Mouse (Mus musculus) bone marrow, adult 2 months (tissue): ENCODE measurements around the gene Egr4. TPM values are rescaled to one million over a fixed set of nuclear protein-coding genes. Genes with fewer than 3 reads are reported as not detected.

Experiments used
- H3K27ac ChIP-seq: fragments of 200-500 bp; 2 replicates; pipeline ENCODE4 v1.5.1; 2012; ENCODE audit warnings: low read depth, mild to moderate bottlenecking, control low read depth, inconsistent platforms, low read length; ENCODE audit not compliant: control insufficient read depth, poor library complexity, insufficient read depth
- H3K4me1 ChIP-seq: fragments of 200-500 bp; 2 replicates; pipeline ENCODE4 v1.6.1; 2011; ENCODE audit warnings: low read length; ENCODE audit not compliant: control insufficient read depth, insufficient read depth
- H3K4me3 ChIP-seq: fragments of 200-500 bp; replicated peaks from 2 replicates; pipeline ENCODE3; 2011; ENCODE audit warnings: mild to moderate bottlenecking, low read depth, low read length, control low read depth; ENCODE audit not compliant: control insufficient read depth
- CTCF ChIP-seq: fragments of 200-500 bp; IDR thresholded peaks from 2 replicates; pipeline ENCODE4 v1.5.1; 2011; ENCODE audit warnings: low read length, control low read depth; ENCODE audit not compliant: control insufficient read depth, insufficient read depth
- POLR2A ChIP-seq: fragments of 200-500 bp; IDR thresholded peaks from 2 replicates; pipeline ENCODE4 v1.6.1; 2011; ENCODE audit warnings: low read depth, mild to moderate bottlenecking, control low read depth, low read length, borderline replicate concordance; ENCODE audit not compliant: control insufficient read depth
- WGBS: fragments of 180-500 bp; shearing (Covaris S2); methylation state at CpG from one replicate; pipeline ENCODE4 v1.1.7; 2018; 5-methylcytosine and 5-hydroxymethylcytosine counted together
- polyA plus RNA-seq: library from polyadenylated mRNA; stranded (reverse); fragments of >200 nt; gene quantifications from 2 replicates; pipeline ENCODE4 v1.2.4, GENCODE M21; 2011; ENCODE audit warnings: low replicate concordance; ENCODE audit not compliant: missing spikeins, insufficient read depth, insufficient read length

Gene Egr4
- polyA plus RNA-seq, 1 experiment = not detected

GRCm38 (mm10) chr6:85485738-85486137, 27.7 kb downstream of the Egr4 start:
- Histone ChIP-seq H3K4me1 (no peaks in the 10 kb centered on the region), H3K27ac (no peak overlapping the region), H3K4me3 (no peak overlapping the region)
- TF ChIP-seq CTCF = no peak
- WGBS = 73% methylated on average over 2 of the region's 2 CpGs

- no peak for TF ChIP-seq CTCF
- TF ChIP-seq POLR2A = no peak
- no peaks in the 10 kb centered on the region for H3K4me1 ChIP-seq
- WGBS = 7% methylated on average over 92 of the region's 92 CpGs
- no peak overlapping the region for H3K27ac ChIP-seq
- H3K4me3 ChIP-seq = no peak overlapping the region
These were observed 29.3 kb downstream of the Egr4 start for GRCm38 (mm10) chr6:85483843-85484721.

- H3K4me1 ChIP-seq = no peaks in the 10 kb centered on the region; the same call in 1 of the 2 replicates
- WGBS = 67% methylated on average over 16 of the region's 16 CpGs
- no peak for TF ChIP-seq POLR2A
- TF ChIP-seq CTCF = no peak
These were observed 32.7 kb downstream of the Egr4 start for GRCm38 (mm10) chr6:85480685-85481084.

DNA sequence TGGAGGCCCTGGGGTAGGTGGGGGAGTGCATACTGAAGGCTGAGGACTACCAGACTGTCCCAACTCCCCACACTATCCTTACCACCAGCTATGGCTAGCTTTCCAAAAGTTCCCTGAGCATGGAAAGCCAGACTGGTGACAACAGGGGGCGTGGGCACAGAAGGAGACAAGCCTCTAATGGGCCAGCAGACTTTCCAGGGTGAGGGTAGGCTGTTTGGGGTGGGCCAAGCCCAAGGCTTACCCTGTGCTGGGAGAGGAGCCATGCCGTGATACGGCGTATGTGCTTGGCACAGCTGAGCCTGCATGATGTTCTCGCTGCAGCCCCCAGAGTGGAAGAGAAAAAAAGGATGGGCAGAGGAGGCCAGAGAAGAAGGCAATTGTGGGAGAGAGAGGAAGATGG, 33.4 kb downstream of the Egr4 start:
- WGBS = 76% methylated on average over 5 of the region's 5 CpGs
- Histone ChIP-seq H3K4me3 (no peak overlapping the region), H3K27ac (no peak overlapping the region), H3K4me1 (no peaks in the 10 kb centered on the region; the same call in 1 of the 2 replicates)
- TF ChIP-seq CTCF (no peak), POLR2A (no peak)

More at GRCm38 (mm10) chr6:85480685-85481084, 32.7 kb downstream of the Egr4 start:
- Histone ChIP-seq H3K27ac (no peak overlapping the region), H3K4me3 (no peak overlapping the region)

GRCm38 (mm10) chr6:85478416-85478815, 35.0 kb downstream of the Egr4 start:
- H3K27ac ChIP-seq = no peak overlapping the region
- 48% methylated on average over 14 of the region's 14 CpGs for WGBS
- TF ChIP-seq CTCF (no peak), POLR2A (no peak)
- H3K4me1 ChIP-seq = no peaks in the 10 kb centered on the region; the same call in 1 of the 2 replicates
- no peak overlapping the region for H3K4me3 ChIP-seq

DNA sequence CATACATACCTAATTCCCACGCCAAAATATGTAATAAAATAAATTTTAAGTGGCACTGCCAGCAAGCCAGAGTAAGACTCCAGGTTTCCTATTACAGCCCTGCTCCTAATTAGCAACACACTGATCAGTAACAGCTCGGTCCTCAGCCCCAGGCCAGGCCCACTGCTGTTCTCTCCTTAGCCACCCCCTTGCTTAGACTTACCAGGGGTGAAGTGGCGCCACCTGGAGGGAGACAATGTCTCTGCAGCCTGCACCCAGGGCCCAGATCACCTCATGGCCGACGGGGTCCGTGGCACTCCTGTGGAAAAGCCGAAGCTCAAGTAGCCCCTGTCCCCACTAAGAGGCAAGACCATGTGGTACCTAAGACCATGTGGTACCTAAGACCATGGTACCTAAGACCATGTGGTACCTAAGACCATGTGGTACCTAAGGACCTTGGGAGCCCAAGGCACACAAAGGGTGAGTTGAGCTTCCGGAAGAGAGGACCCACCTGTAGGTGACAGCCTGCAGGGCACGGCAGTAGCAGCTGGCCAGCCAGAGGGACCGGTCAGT, 35.9 kb downstream of the Egr4 start:
- Histone ChIP-seq H3K4me1 (no peaks in the 10 kb centered on the region; the same call in 1 of the 2 replicates), H3K4me3 (no peak overlapping the region), H3K27ac (no peak overlapping the region)
- 39% methylated on average over 10 of the region's 10 CpGs for WGBS
- TF ChIP-seq POLR2A = no peak
- TF ChIP-seq CTCF = peak; percentile 63

GRCm38 (mm10) chr6:85475581-85475980, 37.8 kb downstream of the Egr4 start:
- H3K4me1 ChIP-seq = no peaks in the 10 kb centered on the region; the same call in 1 of the 2 replicates
- no peak for TF ChIP-seq CTCF
- H3K27ac ChIP-seq = no peak overlapping the region
- WGBS = 80% methylated on average over 3 of the region's 3 CpGs
- no peak overlapping the region for H3K4me3 ChIP-seq

GRCm38 (mm10) chr6:85472542-85472941, 40.8 kb downstream of the Egr4 start:
- WGBS = 63% methylated on average over 5 of the region's 5 CpGs
- TF ChIP-seq CTCF = no peak
- no peak overlapping the region for H3K27ac ChIP-seq
- H3K4me3 ChIP-seq = no peak overlapping the region
- no peaks in the 10 kb centered on the region for H3K4me1 ChIP-seq
